Mouse (Mus musculus) adrenal gland, postnatal 36 days (tissue): ENCODE measurements around the gene Homer1. TPM values are rescaled to one million over a fixed set of nuclear protein-coding genes. Genes with fewer than 3 reads are reported as not detected.

Experiments used
- DNase-seq, 2 experiments: peaks; one replicate each; pipeline ENCODE4 v3.0.0; 2021; ENCODE audit warnings: mixed read lengths in 1 of 2
- total RNA-seq, 2 experiments: library from RNA; stranded (reverse); gene quantifications; 2 replicates each; pipeline ENCODE4 v1.2.3; 2021

Homer1 gene
- total RNA-seq, 2 experiments from 2014 or later, result 29.8 to 44.8 TPM

DNA sequence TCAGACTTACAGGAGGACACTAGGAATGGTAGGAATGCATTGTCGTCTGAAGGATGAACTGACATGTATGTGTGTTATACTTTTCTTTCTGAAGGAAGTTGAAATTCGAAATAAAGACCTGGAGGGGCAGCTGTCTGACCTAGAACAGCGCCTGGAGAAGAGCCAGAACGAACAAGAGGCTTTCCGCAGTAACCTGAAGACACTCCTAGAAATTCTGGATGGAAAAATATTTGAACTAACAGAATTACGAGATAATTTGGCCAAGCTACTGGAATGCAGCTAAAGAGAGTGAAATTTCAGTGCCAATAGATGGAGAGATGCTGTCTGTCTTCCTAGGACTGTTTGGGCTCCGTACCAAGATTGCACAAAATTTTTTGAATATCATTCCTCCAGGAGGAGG, 102.5 kb downstream of the Homer1 start:
- no peak for DNase-seq

DNA sequence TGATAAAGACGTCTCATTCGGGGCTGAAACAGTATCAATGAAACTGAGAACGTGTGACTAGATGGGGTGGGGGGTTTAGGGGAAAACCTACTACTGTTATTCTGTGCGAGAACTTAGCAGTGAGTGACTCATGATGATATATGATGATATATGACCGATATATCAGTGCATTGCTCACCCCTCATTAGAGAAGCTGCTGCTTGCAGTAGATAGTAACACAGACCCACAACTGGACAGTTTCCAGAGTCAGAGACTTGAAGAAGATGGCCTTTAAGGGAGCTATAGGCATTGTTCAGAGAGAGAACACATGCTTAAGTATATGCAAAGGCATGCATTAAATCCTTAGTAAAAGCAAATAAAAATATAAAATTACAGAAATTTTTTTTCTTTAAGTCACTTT, 107.4 kb downstream of the Homer1 start:
- DNase-seq, result no peak

DNA sequence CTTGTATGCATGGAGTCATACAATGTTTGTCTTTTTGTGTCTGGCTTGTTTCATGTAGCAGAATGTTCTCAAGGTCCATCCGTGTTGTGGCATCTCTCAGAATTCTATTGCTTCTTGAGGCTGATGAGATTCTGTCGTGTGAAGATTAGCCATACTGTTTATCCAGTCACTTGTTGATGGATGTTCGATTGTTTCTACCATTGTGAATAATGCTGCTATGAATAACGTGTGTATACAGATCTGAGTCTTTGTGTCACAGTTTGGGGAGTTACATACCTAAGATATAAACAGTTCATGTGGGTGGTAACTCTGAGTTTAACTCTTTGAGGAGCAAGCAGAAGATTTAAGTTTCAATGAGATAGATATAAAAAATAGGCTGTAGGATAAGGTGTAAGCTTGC, 110.9 kb downstream of the Homer1 start:
- DNase-seq, result no peak

DNA sequence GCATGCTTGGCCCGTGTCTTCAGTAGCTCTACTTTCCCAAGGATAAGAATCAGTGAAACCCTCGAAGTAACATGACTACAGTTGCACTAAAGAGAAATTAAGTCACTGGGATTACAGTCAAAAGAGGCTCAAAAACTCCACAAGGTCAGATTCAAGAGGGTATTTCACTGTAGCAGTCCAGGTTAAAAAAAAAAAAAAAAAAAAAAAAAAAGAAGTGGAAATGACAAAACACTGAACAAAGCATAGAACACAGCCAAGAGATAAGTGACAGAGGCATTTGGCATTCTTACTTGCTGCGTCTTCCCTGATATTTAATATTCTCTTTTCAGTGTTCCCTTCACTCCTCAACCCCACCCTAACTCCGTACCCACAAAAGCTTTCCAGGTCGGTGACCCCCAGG, 115.6 kb downstream of the Homer1 start:
- no peak for DNase-seq

DNA sequence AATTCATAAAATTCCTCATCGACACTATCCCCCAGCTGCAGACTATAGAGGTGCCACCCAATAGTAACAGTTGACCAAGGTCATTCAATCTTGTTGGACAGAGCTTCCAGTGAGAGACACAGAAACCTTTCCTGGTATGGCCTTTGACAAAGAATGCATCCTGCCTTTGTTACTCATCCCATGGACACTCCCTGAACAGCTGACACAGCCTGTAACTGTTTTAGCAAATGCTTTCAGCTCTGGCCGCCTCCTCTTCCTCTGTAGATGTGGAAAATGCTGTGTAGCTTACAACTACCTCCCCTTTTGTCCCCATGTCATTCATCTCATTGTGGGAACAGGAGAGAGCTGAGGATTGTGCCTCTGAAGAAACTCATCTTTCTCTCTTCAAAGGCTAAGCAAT, 118.9 kb downstream of the Homer1 start:
- no peak for DNase-seq

DNA sequence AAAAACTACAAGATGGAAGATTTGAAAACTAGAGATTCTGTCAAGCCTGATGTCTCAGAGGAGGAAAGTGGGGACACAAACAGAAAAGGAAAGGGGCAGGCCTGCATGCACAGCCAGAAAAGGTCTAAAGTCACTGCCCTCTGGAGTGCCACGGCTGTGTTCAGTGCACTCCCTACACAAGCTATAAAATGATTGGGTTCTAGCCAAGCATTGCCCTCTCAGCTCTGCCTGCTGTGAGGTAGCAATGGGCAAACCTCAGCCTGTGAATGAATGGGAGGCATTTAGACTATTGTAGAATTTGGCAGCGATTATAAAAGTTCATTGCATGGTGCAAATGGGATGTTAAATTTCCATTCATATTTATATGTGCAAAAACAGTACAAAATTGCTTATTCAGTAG, 120.3 kb downstream of the Homer1 start:
- no peak for DNase-seq

DNA sequence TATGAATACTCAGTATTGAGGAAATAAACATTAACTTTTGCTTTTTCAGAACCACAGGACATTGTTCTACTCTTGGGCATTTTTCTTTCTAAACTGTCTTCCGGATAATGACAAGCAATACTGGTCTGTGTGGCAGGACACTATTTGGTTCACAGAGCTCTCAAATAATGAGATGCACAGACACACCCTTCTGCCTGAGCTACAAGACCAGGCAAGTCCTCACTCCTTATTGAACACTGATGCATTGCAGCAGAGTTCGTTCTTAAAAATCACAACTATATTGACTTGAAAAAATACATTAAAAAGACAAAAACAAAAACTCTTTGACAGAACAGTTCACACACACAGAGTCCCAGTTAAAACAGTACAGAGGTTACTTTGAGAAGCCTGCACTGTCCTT, 123.8 kb downstream of the Homer1 start:
- no peak for DNase-seq

DNA sequence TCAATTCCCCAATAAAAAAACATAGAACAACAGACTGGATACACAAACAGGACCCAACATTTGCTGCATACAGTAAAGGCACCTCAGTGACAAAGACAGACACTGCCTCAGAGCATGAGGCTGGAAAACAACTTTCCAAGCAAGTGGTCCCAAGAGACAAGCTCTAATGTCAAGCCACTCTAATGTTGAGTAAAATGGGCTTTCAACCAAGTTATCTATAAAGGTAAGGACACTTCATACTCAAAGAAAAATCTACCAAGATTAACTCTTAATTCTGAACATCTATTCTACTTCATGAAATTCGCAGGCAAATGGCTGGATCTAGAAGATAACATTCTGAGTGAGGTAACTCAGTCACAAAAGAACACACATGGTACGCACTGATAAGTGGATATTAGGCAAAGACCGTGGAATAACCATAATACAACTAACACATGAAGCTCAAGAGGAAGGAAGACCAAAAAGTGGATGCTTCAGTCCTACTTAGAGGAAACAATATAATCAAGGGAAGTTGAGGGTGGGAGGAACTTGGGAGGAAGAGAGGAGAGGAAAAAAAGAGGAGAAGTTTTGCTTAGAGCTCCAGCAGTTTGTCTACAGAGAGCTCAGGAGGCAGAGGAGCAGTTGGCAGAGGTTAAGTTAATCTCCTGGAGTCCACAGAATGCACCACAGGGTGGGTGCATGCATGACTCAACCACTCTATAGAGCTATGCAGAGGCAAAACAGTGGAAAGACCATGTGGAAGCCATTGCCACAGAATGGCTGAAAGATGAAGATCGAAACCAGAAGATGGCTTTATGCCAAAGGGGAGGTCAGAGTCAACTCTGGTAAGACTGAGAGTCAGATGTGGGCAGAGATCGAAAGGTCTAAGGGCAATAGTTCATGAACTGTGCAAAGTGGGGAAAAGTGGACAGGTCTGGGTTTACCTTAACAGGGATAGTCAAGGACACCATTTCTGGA, 128.8 kb downstream of the Homer1 start:
- peak in 1 of 2 experiments; percentile 8 for DNase-seq

DNA sequence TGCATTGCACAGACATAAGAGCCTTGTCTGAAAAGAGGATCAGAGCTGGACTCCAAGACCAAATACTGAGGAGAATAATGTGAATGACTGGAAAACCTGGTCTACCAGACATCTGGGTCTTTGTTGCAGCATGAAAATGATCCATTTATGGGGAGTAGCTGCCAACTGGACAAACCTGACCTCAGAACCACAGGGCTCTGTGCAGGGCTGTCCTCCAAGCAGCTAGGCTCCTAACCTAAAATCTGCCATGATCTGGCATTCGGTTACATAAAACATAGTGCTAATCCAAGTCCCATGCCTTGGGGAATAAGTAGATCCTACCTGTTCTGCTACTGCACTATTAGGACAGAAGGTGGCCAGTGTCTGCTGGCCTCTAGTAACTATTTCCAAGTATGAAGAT, 129.8 kb downstream of the Homer1 start:
- DNase-seq, result no peak

DNA sequence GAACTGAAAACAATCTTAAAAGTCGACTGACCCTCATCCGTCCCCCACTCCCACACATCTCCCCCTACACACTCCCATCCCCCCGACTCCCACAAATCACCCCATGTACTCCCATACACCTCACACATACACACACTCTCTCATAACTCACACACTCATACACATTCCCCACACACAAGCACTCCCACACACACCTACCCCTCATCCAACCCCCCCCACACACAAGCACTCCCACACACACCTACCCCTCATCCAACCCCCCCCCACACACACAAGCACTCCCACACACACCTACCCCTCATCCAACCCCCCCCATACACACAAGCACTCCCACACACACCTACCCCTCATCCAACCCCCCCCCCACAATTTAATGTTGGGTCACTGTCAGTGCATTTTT, 140.7 kb downstream of the Homer1 start:
- DNase-seq, result no peak

DNA sequence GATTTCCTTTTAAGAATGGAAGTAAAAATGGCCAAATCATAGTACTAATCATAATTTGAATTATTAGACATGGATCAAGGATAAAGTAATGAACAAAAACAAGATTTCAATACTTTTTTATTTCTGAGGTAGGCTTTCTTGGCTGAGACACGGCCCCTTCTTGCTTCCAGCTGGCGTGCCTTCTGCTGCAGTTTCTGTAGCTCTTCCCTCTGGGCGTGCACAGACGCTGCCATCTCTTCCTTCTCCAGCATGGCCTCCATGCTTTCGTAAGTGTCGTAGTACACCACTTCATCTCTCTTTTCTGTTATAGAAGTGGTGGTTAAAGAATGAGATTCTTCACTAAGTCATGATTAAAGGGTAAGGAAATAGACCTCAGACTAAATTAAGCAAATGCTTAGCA, 153.8 kb downstream of the Homer1 start:
- DNase-seq, result no peak

Other genes starting within 250 kb of the Homer1 start
- under 1 TPM; 0.26 to 0.43 TPM for gene Cmya5, start 154.9 kb upstream of the Homer1 start, total RNA-seq
- 10 to 100 TPM; 30.8 to 32.4 TPM for gene Tent2, start 107.2 kb upstream of the Homer1 start, total RNA-seq
- gene Jmy, start 200.2 kb downstream of the Homer1 start, total RNA-seq, result 10 to 100 TPM; 53.8 to 62.4 TPM